Mouse (Mus musculus): ENCODE data around the gene Cpe.

- TF ChIP-seq CTCF (IDR thresholded peaks at IDR 0.05; ENCODE audit: low read depth), result no peak
- TF ChIP-seq EP300 (optimal IDR thresholded peaks at IDR 0.05), result no peak
Observed at GRCm38 (mm10) chr8:64671937-64672336, 20.9 kb downstream of the Cpe start.

Data from stomach, postnatal 0 days (tissue).